Mouse (Mus musculus): ENCODE data around the gene Zfp385c.

GRCm38 (mm10) chr11:100594608-100595007 is 97.6 kb downstream of the Zfp385c start:
- TF ChIP-seq CTCF (IDR thresholded peaks at IDR 0.05; ENCODE audit: low read depth) (no peak), EP300 (IDR thresholded peaks at IDR 0.05; ENCODE audit: low read depth) (no peak)

All from liver, embryonic 14.5 days (tissue).